Comparison of ENCODE assay signal across 18 mouse cellular contexts in genomic region chr2:90659016-90659415, GRCm38 (mm10).
"Had no signal": no experiment of that assay in that cellular context is flagged by ENCODE, and none has a peak within 500 bp of the region (broad histone marks: within the 10 kb centered on the region; RNA-seq: fewer than 3 reads in every experiment).

No protein-coding gene starts in this region.

- H3K27ac ChIP-seq: lung, embryonic 15.5 days; macrophage; midbrain, embryonic 13.5 days; midbrain, embryonic 15.5 days; neural tube, embryonic 13.5 days; neural tube, embryonic 15.5 days had no signal

- H3K27me3 ChIP-seq: lung, embryonic 15.5 days; megakaryocyte, embryonic 14.5 days; midbrain, embryonic 13.5 days; midbrain, embryonic 15.5 days; neural tube, embryonic 13.5 days; neural tube, embryonic 15.5 days had no signal

- H3K9me3 ChIP-seq: lung, embryonic 15.5 days; megakaryocyte, embryonic 14.5 days; midbrain, embryonic 13.5 days; midbrain, embryonic 15.5 days; neural tube, embryonic 13.5 days; neural tube, embryonic 15.5 days had no signal

- H3K4me2 ChIP-seq: lung, embryonic 15.5 days; midbrain, embryonic 11.5 days; midbrain, embryonic 13.5 days; midbrain, embryonic 15.5 days; neural tube, embryonic 13.5 days; neural tube, embryonic 15.5 days had no signal

- H3K36me3 ChIP-seq: lung, embryonic 15.5 days; midbrain, embryonic 13.5 days; midbrain, embryonic 15.5 days; neural tube, embryonic 13.5 days; neural tube, embryonic 15.5 days had no signal

- H3K4me1 ChIP-seq: lung, embryonic 15.5 days; midbrain, embryonic 13.5 days; midbrain, embryonic 15.5 days; neural tube, embryonic 13.5 days; neural tube, embryonic 15.5 days had no signal

- H3K4me3 ChIP-seq: lung, embryonic 15.5 days; megakaryocyte, embryonic 14.5 days; midbrain, embryonic 13.5 days; midbrain, embryonic 15.5 days; neural tube, embryonic 13.5 days; neural tube, embryonic 15.5 days had no signal

- ATAC-seq: midbrain, embryonic 13.5 days; midbrain, embryonic 15.5 days had no signal

- H3K9ac ChIP-seq: lung, embryonic 15.5 days; midbrain, embryonic 13.5 days; midbrain, embryonic 15.5 days; neural tube, embryonic 13.5 days; neural tube, embryonic 15.5 days had no signal

- DNase-seq: lung, adult 2 months; lung, postnatal 14 days; retina, postnatal 1 day; right cerebral cortex, adult 18-20 months; right cerebral cortex, postnatal 25 days; right cerebral cortex, postnatal 4 days; spleen, adult 18-20 months; thymus, adult 18-20 months; thymus, postnatal 14 days; thymus, postnatal 36 days had no signal
